Mouse (Mus musculus): Measurements from ENCODE around the gene Ttll10. TPM values are rescaled to one million over a fixed set of nuclear protein-coding genes. Genes with fewer than 3 reads are reported as not detected.

Ttll10 gene
- polyA plus RNA-seq, 1 experiment: 0.10 TPM

DNA sequence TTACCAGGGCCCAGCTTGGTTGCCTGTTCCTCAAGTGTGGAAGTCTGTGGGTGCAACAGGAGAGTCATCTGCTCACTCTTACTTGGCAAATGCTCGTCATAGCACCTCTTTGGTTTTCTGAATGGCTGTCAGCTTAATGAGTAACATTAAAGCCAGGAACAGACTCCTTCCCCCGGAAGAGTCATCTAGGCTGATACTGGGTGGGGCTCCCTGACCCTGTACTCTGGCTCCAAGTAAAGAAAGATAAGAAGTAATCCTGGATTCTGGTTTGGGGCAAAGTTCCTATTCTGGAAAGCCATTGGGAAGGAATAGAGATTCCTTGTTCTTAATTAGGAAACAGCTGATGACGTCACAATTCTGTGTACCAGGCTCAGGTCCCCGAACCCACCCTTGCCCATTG, 5.1 kb downstream of the Ttll10 start:
- Histone ChIP-seq H3K27ac (ENCODE audit: insufficient read depth, low read length) (no peak overlapping the region), H3K4me1 (ENCODE audit: control insufficient read depth, insufficient read depth, low read length) (no peaks in the 10 kb centered on the region), H3K4me3 (ENCODE audit: insufficient read depth, low read length) (no peak overlapping the region)
- no peak for TF ChIP-seq CTCF (IDR thresholded peaks at IDR 0.05; ENCODE audit: extremely low read depth, insufficient read depth, low read length)
- no peak for TF ChIP-seq POLR2A (IDR thresholded peaks at IDR 0.05; ENCODE audit: extremely low read depth, insufficient read depth, low read length)

DNA sequence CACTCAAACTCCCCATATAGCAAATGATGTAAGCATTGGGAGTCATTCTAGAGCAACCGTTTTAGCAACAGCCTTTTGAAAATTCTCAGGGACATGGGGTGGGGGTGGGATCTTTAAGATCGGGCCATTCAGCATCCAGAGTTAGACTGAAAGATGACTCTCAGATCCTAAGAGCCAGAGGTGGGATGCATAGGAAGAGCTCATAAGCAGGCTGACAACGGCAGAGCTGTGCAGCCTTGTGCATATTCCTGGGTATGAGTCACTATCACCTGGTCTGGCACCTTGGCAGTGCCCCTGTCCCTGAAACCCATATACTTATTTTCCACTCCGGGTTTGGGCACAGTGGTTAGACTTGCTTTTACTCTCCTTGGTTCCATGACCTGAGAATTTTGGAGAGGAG, 6.1 kb downstream of the Ttll10 start:
- no peaks in the 10 kb centered on the region for H3K4me1 ChIP-seq (ENCODE audit: control insufficient read depth, insufficient read depth, low read length)
- TF ChIP-seq CTCF (IDR thresholded peaks at IDR 0.05; ENCODE audit: extremely low read depth, insufficient read depth, low read length) (no peak), POLR2A (IDR thresholded peaks at IDR 0.05; ENCODE audit: extremely low read depth, insufficient read depth, low read length) (no peak)
- H3K27ac ChIP-seq (ENCODE audit: insufficient read depth, low read length): no peak overlapping the region
- no peak overlapping the region for H3K4me3 ChIP-seq (ENCODE audit: insufficient read depth, low read length)

DNA sequence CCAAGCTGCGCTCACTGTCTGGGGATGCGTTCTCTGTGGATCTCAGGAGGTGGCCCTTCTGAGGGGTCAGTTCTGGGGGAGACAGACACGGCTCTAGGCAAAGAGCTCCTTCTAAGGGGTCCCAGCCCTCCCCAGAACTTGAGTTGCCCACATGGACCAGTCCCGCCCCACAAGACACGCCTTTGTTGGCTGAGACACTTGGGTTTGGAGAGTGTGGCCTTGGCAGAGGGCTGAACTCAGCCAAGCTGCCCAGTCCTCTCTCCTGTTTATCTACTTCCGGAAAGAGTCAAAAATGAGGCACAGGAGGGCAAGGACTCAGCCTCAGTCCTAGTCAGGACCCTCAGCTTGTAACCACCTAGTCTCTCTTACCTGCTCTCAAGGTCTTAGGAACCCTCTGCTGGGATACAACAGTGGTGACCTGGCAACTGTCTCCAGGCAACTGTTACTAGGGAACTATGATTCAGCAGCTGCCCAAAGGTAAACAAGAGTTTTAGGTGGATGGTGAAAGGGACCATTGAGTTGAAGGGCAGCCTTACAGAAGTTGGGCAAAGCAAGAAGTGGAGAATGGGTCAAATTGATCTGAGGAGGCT, 8.7 kb downstream of the Ttll10 start:
- TF ChIP-seq CTCF (IDR thresholded peaks at IDR 0.05; ENCODE audit: extremely low read depth, insufficient read depth, low read length) (no peak), POLR2A (IDR thresholded peaks at IDR 0.05; ENCODE audit: extremely low read depth, insufficient read depth, low read length) (no peak)
- Histone ChIP-seq H3K27ac (ENCODE audit: insufficient read depth, low read length) (no peak overlapping the region), H3K4me3 (ENCODE audit: insufficient read depth, low read length) (no peak overlapping the region), H3K4me1 (ENCODE audit: control insufficient read depth, insufficient read depth, low read length) (no peaks in the 10 kb centered on the region)

DNA sequence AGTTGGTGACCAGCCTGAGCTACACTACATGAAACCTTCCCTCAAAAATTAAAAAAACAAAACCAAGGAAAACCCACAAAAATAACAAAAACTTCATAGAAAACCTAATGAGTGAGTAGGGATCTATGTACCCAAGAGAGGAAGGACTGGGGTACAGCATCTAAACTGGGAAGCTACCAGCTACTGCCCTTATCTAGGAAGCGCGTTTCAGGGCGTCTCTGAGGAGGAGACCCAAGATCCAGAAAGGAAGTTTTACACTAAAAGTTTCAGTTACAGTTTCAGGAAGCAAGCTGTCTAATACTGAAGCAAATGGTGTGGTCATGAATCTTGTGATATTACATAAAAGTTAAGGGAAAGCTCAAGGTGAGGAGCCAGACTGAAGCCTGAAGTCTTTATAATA, 9.4 kb downstream of the Ttll10 start:
- no peak for TF ChIP-seq CTCF (IDR thresholded peaks at IDR 0.05; ENCODE audit: extremely low read depth, insufficient read depth, low read length)
- no peak for TF ChIP-seq POLR2A (IDR thresholded peaks at IDR 0.05; ENCODE audit: extremely low read depth, insufficient read depth, low read length)
- Histone ChIP-seq H3K4me1 (ENCODE audit: control insufficient read depth, insufficient read depth, low read length) (no peaks in the 10 kb centered on the region), H3K27ac (ENCODE audit: insufficient read depth, low read length) (no peak overlapping the region), H3K4me3 (ENCODE audit: insufficient read depth, low read length) (no peak overlapping the region)

DNA sequence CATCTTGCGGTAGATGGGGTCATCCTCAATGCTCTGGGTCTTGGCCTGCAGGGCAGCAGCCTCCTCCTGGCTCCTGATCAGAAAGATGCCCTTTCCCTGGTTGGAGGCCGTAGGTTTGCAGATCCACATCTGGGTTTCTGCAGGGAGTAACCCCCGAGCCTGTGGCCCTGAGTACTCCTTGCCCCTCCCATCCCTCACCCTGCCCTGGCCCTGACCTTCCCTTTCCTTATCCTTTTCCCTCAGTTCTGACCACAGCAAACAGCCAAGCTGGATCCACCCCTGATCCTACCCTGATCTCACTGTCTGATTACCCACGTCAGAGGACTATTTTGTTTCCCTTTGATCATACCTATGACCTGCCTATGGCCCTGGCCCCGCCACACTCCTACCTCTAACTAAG, 14.5 kb downstream of the Ttll10 start:
- no peak for TF ChIP-seq POLR2A (IDR thresholded peaks at IDR 0.05; ENCODE audit: extremely low read depth, insufficient read depth, low read length)
- TF ChIP-seq CTCF (IDR thresholded peaks at IDR 0.05; ENCODE audit: extremely low read depth, insufficient read depth, low read length): no peak
- Histone ChIP-seq H3K4me1 (ENCODE audit: control insufficient read depth, insufficient read depth, low read length) (no peaks in the 10 kb centered on the region), H3K4me3 (ENCODE audit: insufficient read depth, low read length) (no peak overlapping the region), H3K27ac (ENCODE audit: insufficient read depth, low read length) (no peak overlapping the region)

DNA sequence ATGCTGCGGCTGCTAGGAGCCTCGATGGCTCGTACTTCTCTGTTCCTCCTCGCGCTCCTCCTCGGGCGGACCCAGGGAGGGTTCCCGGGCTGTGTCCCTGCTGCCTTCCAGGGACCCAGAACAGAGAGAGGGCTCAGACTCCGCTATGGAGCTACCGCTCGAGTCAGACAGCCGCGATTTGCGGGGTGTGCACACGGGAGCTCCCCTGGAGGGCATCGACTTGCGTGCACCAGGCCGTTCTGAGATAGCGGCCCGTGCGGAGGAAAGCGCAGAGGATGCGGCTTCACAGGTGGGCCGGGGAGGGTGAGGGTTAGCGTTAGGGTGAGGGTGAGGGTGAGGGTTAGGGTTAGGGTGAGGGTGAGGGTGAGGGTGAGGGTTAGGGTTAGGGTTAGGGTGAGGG, 24.3 kb downstream of the Ttll10 start:
- no peak overlapping the region for H3K27ac ChIP-seq (ENCODE audit: insufficient read depth, low read length)
- peaks cover 5% of the 10 kb centered on the region; the same call in 1 of the 2 replicates for H3K4me1 ChIP-seq (ENCODE audit: control insufficient read depth, insufficient read depth, low read length)
- TF ChIP-seq CTCF (IDR thresholded peaks at IDR 0.05; ENCODE audit: extremely low read depth, insufficient read depth, low read length) (no peak), POLR2A (IDR thresholded peaks at IDR 0.05; ENCODE audit: extremely low read depth, insufficient read depth, low read length) (no peak)
- no peak overlapping the region for H3K4me3 ChIP-seq (ENCODE audit: insufficient read depth, low read length)

DNA sequence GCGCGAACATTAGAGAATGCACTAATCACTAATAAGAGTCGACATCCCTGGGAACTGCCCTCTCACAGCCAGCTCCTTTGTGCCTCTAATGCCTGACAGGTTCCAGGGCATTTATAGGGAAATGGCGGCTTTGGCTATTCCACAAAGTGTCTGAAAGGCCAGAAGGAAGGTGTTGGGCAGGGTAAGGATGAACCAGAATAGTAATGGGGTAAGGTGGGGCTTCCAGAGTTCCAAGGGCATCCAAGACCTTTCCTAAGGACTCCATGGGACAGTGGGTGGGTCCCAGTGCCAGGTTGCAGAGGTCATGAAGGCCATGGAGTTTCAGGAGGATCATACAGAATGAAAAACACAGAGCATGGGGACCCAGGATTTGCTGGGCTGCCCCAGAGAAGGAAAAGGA, 24.9 kb downstream of the Ttll10 start:
- no peak for TF ChIP-seq POLR2A (IDR thresholded peaks at IDR 0.05; ENCODE audit: extremely low read depth, insufficient read depth, low read length)
- TF ChIP-seq CTCF (IDR thresholded peaks at IDR 0.05; ENCODE audit: extremely low read depth, insufficient read depth, low read length): no peak
- peaks cover 5% of the 10 kb centered on the region; the same call in 1 of the 2 replicates for H3K4me1 ChIP-seq (ENCODE audit: control insufficient read depth, insufficient read depth, low read length)
- no peak overlapping the region for H3K4me3 ChIP-seq (ENCODE audit: insufficient read depth, low read length)
- H3K27ac ChIP-seq (ENCODE audit: insufficient read depth, low read length): no peak overlapping the region

DNA sequence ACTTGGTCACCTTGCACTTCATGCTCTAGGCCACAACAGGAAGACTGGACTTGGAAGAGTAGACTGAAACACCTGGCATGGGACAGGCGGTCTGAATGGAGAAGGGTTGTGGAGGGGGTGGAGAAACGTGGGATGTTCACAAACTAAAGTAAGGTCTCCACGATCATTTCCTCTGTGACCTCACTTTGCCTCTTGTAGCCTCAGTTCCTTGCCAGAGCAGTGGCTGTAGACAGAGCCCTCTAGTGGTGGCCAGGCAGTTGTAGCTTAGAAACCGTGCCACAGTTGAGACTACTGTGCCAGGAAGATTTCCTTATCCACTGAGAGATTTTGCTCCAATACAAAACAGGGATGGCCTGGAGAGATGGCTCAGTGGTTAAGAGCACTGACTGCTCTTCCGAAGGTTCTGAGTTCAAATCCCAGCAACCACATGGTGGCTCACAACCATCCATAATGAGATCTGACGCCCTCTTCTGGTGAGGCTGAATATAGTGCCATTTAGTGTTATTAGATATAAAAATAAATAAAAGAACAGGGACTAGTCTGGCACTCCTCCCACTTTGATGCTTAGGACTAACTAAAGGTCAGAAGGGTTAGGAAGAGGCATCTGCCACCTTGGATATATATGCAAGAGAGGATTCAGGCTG, 25.6 kb downstream of the Ttll10 start:
- Histone ChIP-seq H3K4me1 (ENCODE audit: control insufficient read depth, insufficient read depth, low read length) (peaks cover 5% of the 10 kb centered on the region; the same call in 1 of the 2 replicates), H3K4me3 (ENCODE audit: insufficient read depth, low read length) (no peak overlapping the region), H3K27ac (ENCODE audit: insufficient read depth, low read length) (no peak overlapping the region)
- TF ChIP-seq POLR2A (IDR thresholded peaks at IDR 0.05; ENCODE audit: extremely low read depth, insufficient read depth, low read length) (no peak), CTCF (IDR thresholded peaks at IDR 0.05; ENCODE audit: extremely low read depth, insufficient read depth, low read length) (peak; percentile 38; the same call in 1 of the 2 replicates)

DNA sequence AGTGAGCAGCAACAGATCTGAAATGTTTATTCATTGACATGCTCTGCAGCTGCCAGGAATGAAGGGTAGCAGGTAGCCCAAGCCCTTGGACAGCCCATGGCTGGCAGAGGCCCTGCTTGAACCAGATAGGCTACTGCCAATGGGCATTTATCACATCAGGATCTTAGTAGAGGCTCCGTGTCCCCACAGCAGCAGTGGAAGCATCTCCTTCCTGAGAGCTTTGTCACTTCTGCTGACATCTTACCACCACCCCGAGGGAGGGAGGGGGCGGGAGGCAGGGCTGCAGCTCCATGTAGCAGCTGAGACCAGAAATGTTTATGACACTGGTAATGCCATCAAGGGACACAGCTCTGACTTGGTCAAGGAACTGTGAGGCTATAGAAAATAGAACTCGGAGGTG, 26.4 kb downstream of the Ttll10 start:
- peaks cover 5% of the 10 kb centered on the region; the same call in 1 of the 2 replicates for H3K4me1 ChIP-seq (ENCODE audit: control insufficient read depth, insufficient read depth, low read length)
- no peak overlapping the region for H3K4me3 ChIP-seq (ENCODE audit: insufficient read depth, low read length)
- TF ChIP-seq POLR2A (IDR thresholded peaks at IDR 0.05; ENCODE audit: extremely low read depth, insufficient read depth, low read length): no peak
- no peak for TF ChIP-seq CTCF (IDR thresholded peaks at IDR 0.05; ENCODE audit: extremely low read depth, insufficient read depth, low read length)
- no peak overlapping the region for H3K27ac ChIP-seq (ENCODE audit: insufficient read depth, low read length)

Measured in cortical plate, adult 2 months (tissue).